Mouse (Mus musculus): ENCODE data around the gene Fhl1.
A peak's percentile ranks its signal among the peaks of the same experiment; 100 is the strongest.

The Fhl1 gene

GRCm38 (mm10) chrX:56752144-56752543, 20.6 kb downstream of the Fhl1 start:
- DNase-seq (ENCODE audit: low read depth, low spot score), result no peak

- no peak for DNase-seq (ENCODE audit: low read depth, low spot score)
Measured at GRCm38 (mm10) chrX:56753317-56754289, 22.0 kb downstream of the Fhl1 start.

GRCm38 (mm10) chrX:56755646-56756045, 24.1 kb downstream of the Fhl1 start:
- no peak for DNase-seq (ENCODE audit: low read depth, low spot score)

- no peak for DNase-seq (ENCODE audit: low read depth, low spot score)
Measured at GRCm38 (mm10) chrX:56756352-56756751, 24.8 kb downstream of the Fhl1 start.

- no peak for DNase-seq (ENCODE audit: low read depth, low spot score)
Measured at GRCm38 (mm10) chrX:56760257-56760760, 28.7 kb downstream of the Fhl1 start.

- DNase-seq (ENCODE audit: low read depth, low spot score), result no peak
Measured at GRCm38 (mm10) chrX:56769838-56770237, 38.3 kb downstream of the Fhl1 start.

GRCm38 (mm10) chrX:56771751-56772150, 40.2 kb downstream of the Fhl1 start:
- DNase-seq (ENCODE audit: low read depth, low spot score), result no peak

- no peak for DNase-seq (ENCODE audit: low read depth, low spot score)
Measured at GRCm38 (mm10) chrX:56773329-56773728, 41.7 kb downstream of the Fhl1 start.

- DNase-seq (ENCODE audit: low read depth, low spot score), result no peak
Measured at GRCm38 (mm10) chrX:56786281-56787061, 54.9 kb downstream of the Fhl1 start.

GRCm38 (mm10) chrX:56787486-56787885, 55.9 kb downstream of the Fhl1 start:
- DNase-seq (ENCODE audit: low read depth, low spot score), result no peak

- DNase-seq (ENCODE audit: low read depth, low spot score), result no peak
Measured at GRCm38 (mm10) chrX:56790591-56790990, 59.0 kb downstream of the Fhl1 start.

- peak; percentile 22 for DNase-seq (ENCODE audit: low read depth, low spot score)
Measured at GRCm38 (mm10) chrX:56791268-56791667, 59.7 kb downstream of the Fhl1 start.

GRCm38 (mm10) chrX:56821765-56822603, 90.4 kb downstream of the Fhl1 start, which contains the start of gene Map7d3:
Gene Map7d3, minus strand, starts transcription at chrX:56822326.
- no peak for DNase-seq (ENCODE audit: low read depth, low spot score)

GRCm38 (mm10) chrX:56827492-56827891, 95.9 kb downstream of the Fhl1 start:
- DNase-seq (ENCODE audit: low read depth, low spot score), result no peak

GRCm38 (mm10) chrX:56835842-56836241, 104.3 kb downstream of the Fhl1 start:
- DNase-seq (ENCODE audit: low read depth, low spot score), result no peak

- no peak for DNase-seq (ENCODE audit: low read depth, low spot score)
Measured at GRCm38 (mm10) chrX:56839369-56839768, 107.8 kb downstream of the Fhl1 start.

GRCm38 (mm10) chrX:56841255-56841654, 109.7 kb downstream of the Fhl1 start:
- no peak for DNase-seq (ENCODE audit: low read depth, low spot score)

Measured in telencephalon, adult 2 months (tissue).